Mouse (Mus musculus) urinary bladder, adult 18-20 months (tissue): ENCODE results near the gene Rtel1.

Experiments
- DNase-seq, 2 experiments: peaks; one replicate each; pipeline ENCODE4 v3.0.0; 2022; ENCODE audit warnings: low spot score in 2 of 2, mixed read lengths in 2 of 2

Rtel1 gene

DNA sequence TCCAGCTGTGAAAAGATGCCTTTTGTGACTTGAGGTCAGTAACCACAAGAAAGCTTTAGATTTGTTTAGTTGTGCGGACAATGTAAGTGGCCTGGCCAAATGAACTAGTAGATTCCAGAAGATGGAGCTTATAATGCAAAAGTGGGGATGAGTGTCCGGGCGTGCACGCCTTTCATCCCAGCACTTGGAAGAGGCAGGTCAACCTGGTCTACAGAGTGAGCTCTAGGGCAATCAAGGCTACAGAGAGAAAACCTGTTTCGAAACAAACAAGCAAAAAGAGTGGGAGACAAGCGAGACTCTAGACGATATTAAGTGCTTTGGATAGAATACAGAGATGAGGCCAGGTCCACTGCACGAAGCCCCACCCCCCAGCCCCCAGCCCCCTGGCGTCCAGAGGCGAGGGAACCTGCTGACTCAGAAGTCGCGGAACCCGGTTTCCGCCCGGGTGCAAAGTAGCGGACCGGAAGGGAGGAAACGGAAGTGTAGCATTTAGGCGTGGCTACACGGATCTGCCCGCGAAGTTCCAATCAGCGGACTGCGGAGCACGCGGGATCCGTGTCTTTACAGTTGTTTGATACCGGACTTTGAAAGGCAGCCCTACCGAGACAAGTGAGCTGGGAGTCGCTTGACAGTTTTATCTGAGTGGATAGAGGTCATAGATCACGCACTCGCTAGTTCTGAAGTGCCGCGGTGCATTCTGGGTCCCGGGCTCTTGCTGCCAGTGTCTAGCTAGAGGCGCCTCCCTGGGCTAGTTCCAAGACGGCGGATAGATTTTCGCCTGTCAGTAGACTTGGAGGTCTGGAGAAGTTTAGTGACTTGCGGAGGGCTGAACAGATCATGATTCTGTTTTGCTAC lies at the start of gene Rtel1:
Gene Rtel1 (plus strand): TSS at position 492 of the 855 bp plus-strand sequence.
- DNase-seq = peak; percentile 62 to 78

DNA sequence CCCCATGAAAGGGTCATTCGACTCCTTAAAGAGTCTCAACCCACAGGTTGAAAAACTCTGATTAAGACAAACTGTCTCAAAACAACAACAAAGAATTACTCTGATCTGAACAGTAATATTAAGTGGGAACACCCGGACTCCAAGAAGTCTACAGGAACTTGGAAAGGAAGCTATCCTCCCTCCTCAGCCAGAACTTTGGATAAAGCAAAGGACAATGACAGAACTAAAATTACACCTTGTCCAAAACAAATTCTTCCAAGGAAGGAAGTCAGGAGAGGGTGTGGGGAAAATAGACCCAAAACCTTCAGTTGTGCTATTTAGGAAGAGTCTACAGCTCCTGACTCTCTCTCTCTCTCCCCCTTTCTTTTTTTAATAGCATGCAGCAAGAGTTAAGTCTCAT lies 47.4 kb upstream of the Rtel1 start:
- no peak for DNase-seq

DNA sequence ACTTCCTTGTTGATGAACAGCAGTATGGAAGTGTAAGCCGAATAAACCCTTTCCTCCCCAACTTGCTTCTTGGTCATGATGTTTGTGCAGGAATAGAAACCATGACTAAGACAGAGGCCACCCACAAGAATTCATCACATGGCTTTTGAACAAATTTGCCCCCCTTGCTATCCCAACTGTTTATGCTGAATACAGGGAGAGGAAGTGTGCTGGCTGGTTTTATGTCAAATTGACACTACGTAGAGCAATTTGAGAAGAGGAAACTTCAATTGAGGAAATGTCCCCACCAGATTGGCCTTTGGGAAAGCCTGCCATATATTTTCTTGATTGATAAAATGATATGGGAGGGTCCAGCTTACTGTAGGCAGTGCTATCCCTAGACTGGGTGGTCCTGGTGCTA lies 45.7 kb upstream of the Rtel1 start:
- no peak for DNase-seq

DNA sequence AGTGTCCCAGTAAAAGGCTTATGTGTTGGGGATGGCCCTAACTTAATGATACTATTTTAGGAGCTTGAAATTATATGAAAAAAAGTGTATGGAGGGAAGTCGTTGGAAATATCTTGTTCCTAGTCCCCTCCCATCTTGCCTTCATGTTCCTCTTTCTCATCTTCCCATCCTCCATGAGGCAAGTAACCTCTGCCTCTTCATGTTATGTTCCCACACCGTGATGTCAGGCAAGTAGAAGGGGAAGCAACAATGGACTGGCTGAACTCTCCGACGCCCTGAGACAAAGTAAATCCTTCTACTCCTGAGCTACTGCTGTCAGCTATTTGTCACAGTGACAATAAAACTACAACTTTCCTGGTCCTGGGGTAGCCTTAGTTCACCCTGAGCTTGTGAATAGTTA lies 44.9 kb upstream of the Rtel1 start:
- no peak for DNase-seq

DNA sequence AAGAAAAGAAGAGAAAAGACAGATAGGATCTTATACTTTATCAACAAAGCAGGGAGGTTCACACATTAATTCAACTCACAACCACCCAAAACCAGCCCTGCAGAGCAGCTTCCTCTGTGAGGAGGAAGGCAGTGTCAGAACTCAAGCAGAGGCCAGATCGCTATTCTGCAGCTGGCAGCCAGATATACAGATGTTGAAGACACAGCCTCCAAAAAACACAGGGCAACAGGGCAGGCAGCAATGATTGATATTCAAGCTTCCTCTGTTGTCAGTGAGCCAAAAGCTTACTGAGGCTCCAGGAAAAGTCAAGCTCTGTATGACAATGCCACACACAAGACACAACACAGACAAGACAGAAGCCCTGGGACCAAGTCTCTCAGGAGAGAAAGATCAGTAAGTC lies 42.8 kb upstream of the Rtel1 start:
- no peak for DNase-seq

DNA sequence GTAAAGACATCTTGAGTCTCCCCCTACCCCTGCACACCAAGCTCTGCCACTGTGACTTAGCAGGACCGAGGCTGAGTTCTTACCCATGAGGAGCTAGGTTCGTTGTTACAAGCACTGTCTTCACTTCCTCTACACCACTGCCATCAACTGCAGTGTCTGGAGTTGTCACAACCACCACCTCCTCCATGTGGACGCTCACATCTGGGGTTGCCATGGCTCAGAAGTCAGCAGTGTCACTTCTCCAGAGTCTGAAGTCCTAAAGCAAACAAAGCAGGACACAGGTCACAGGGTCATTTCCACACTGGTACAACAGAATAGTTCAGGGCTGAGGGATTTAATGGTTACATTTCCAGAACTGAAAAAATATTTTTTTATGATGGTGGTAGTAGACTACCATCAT lies 41.7 kb upstream of the Rtel1 start:
- no peak for DNase-seq

DNA sequence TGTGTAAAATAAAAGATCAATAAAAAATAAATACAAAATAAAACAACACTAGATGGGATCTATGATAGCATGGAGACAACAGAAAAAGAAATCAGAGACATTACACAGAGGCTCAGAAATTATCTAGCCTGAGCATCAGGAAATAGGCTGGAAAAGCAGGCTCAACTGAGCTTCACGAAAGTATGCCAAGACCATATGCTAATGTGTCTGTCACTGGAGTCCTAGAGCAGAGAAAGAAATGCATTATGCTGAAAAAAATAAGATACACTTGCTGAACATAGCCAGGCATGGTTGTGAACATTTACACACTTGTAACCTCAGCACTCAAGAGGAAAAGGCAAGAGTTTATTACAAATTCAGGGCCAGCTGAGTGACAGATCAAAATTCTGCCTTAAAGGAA lies 39.6 kb upstream of the Rtel1 start:
- DNase-seq = no peak

DNA sequence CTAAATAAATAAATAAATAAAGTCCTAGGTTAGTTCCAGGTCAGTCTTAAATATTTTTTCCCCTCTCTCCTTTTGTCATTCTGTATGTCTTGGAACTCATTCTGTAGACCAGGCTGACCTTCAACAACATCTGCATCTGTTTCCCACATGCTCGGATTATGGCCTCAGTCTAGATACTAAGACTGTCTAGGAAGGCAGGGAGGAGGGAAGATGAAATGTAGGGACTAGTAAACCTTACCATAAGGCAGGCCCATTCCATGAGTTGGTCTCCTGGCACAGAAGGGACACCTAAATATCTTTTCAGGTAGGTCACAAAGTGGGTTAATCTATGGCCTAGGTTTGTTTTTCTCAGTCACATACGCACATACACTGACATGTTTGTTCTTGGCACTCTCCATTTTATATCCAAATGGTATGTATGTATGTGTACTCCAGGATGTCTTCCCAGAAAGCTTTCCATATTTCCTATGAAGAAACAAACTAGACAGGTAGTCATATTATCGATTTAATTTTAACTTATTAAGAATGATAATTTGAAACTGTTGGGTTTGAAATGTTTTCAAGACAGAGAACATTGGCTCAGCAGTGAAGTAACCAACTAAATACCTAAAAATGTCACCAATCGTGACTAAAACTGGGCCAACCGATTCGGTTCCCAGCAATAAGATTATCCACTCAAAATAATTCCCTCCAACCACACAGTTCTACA lies 32.8 kb upstream of the Rtel1 start:
- no peak for DNase-seq

DNA sequence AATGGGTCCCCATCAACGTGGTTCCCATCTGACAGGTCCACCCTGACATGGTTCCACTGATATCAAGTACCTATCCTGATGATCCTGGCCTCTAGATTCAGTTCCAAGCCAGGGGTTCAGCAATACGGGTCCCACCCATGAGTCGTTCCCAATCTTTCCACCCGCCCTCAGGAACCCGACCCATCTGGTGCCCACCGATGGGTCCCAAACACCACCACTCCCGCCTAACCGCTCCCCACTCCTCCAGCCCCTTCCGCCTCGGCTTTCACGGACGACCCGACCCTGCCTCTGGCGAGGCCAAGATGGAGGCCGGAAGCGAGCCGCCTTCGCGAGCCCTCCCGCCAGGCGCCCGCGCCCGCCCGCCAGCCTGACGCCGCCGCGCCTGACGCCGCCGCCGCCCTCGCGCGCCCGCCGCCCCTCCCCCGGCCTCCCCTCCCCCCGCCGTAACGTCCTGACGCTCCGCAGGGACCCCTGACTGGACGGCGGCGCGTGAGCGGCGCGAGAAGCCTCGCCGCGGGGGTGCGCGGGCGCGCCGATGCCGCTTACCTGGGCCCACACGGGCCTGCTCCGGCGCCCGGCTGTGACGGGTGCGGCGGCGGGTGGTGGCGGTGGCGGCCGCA lies 32.1 kb upstream of the Rtel1 start:
- peak; percentile 78 to 79 for DNase-seq

DNA sequence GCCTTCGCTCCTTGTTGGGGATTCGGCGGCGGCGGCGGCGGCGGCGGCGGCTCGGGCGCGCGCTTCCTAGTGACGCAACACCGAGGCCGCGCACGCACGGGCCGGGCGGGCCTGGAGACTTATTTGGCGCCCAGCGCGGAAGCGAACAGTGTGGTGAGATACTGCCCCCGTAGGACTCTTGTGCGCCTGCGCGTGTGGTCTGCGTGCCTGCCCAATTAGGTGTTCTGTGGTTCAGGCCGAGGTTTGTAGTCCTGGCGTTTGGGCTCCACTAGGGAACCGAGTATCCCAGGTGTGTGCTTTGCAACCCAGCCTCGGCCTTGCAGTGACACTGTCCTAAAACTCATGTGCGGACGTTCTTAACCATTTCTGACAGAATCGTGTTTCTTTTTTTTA lies 31.6 kb upstream of the Rtel1 start, which contains the start of gene Gmeb2:
Gene Gmeb2 (minus strand): TSS at position 78 of the 393 bp plus-strand sequence.
- DNase-seq = peak in 1 of 2 experiments; percentile 91

DNA sequence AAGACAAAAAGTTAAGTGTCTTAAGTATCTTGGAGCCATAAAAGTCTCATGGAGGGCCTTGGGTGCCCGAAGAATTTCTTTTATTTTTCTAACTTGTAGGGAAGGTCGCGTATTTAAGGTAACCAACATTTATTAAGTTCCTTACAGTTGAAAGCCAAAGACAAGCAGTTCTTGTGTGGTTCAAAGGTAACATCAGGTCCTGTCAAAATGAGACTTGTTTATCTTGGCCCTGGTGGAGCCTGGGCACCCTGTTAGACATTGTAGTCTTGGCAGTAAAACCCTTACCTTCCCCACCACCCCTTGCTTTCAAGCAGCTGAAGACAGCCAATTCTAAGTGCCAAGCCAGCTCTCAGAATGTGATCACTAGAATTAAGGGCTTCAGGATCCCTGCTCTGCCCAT lies 30.8 kb upstream of the Rtel1 start:
- no peak for DNase-seq

DNA sequence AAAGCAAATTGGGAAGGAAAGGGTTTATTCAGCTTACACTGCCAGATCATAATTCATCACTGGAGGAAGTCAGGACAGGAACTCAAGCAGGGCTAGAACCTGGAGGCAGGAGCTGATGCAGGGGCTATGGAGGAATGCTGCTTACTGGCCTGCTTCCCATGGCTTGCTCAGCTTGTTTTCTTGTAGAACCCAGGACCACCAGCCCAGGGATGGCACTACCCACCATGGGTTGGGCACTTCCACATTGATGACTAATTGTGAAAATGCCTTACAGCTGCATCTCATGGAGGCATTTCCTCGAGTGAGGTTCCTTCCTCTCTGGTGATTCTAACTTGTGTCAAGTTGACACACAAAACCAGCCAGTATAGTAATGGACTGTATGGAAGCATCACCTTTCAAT lies 28.6 kb upstream of the Rtel1 start:
- no peak for DNase-seq

DNA sequence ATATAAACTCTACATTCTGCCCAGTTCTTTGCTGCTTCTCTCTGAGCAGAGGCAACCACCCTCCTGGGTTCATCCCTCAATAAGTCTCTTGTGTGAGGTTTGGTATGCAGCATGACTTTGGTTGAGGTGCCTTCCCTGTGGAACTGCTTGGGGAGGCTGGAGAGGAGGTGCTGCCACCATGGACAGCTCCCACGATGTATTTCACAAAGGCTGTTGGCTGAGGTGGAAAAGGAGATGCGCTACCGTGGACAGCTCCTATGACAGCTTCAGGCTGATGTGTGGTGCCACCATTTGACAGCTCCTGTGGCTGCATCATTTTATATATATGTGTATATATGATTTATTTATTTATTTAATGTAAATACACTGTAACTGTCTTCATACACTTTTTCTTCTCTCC lies 17.5 kb upstream of the Rtel1 start:
- DNase-seq = no peak

DNA sequence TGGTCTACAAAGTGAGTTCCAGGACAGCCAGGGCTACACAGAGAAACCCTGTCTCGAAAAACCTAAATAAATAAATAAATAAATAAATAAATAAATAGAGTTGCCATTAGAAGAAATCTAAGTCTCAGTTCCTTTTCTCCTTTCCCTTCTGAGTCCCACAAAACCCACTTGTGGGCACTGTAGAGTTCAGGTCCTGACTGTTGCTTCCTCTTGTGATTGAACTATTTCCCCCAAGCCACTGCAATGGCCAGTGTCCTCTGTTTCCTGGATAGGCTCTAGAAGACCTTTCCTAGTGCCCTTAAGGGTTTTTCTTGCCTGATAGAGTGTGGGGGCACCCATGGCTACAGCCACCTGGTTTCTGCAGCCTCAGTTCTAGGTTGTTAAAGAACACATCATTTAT lies 14.6 kb upstream of the Rtel1 start:
- DNase-seq = no peak

DNA sequence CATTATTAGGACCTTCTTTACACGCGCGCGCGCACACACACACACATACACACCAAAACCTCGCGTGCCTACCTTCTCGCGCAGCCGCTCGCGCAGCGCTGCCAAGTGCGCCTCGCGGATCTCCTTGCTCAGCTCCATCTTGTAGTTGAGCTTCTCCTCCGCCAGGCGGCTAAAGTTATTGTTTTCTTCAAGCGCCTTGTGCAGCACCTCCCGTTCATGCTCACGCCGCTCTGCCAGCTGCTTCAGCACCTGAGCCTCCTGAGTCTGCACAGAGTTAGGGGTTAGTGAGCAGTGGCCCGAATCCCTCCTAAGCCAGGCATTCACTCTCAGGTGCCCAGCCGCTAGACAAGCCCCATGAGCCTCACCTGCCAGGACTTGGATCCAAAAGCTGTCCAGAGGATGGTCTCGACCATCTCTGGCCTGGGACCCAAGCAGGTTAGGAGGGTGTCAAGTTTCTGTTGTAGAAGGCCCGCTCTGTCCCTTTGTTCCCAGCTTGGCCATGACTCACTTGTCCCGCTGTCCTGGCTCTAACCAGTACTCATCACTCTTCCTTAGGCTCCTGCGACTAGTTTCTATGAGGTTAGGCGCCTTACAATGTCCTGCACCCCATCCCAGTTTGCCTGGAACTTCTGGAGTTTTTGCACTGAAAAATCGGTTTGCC lies 12.3 kb upstream of the Rtel1 start:
- DNase-seq = peak in 1 of 2 experiments; percentile 20

DNA sequence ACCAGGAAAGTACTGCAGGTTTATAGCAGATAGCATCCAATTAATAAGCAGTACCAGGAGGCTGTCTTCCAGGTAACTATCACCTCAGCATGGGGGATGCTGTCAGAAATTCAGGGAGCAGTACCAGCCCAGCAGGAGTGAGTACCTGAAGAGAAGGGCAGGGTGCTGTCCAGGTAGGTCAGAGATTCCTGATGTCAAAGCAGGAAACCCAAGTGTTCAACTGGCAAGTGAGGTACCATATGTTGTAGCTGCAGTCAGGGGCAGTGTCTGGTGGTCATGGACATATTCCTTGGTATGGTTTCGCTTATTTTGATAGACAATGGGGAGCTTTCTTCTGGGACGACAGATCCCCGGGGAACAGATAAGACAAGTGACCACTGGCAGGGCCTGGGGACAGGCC lies 7.1 kb upstream of the Rtel1 start:
- DNase-seq = no peak

DNA sequence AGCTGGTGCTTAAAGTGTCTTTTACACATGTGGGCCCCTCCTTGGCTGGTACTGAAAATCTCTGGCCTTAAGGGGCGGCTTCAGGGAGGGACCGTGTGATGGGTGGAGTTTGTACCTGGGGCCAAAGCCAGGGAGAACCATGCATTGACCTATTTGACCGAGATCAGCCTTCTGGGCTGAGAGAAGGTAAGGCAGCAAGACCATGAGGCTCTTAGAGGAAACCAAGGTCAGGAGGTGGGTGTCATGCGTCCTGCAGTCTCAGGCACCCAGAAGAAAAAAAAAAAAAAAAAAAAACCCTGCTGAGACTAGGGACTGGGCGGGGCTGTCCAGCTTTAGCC lies 6.6 kb upstream of the Rtel1 start:
- no peak for DNase-seq

DNA sequence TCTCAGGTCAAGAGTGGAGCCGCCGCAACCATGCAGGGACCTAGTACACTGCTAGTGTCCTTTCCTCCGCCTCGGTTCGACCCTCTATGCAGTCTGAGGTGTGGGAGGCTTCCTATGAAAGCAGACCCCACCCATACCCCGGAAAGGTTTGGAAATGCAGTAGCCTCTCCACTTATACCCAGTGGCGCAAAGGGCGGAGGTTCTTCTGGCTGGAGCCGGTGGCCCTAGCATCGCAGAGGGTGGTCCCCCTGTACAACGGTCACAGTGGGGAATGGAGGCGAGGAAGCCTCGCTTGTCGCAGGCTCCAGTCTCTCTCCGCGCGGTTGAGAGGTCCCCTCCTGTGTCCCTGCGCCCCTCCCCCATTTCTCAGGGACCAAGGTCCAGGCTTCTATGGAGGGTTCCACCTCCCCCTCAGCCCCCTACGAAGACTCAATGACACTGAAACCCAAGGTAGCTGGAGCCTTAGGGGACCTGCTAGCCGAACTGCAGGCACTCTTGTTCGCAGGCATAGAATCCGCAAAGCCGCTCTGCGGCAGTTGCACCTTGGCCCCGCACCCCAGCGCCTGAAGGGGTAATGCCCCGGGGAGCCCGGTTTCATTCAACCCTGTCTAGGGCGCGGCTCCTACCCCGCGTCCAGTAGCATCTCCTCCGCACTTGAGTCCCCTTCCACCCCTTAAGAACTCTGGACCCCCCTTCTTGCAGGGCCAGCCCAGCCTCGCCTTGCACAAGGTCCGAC lies 6.0 kb upstream of the Rtel1 start:
- DNase-seq = no peak

DNA sequence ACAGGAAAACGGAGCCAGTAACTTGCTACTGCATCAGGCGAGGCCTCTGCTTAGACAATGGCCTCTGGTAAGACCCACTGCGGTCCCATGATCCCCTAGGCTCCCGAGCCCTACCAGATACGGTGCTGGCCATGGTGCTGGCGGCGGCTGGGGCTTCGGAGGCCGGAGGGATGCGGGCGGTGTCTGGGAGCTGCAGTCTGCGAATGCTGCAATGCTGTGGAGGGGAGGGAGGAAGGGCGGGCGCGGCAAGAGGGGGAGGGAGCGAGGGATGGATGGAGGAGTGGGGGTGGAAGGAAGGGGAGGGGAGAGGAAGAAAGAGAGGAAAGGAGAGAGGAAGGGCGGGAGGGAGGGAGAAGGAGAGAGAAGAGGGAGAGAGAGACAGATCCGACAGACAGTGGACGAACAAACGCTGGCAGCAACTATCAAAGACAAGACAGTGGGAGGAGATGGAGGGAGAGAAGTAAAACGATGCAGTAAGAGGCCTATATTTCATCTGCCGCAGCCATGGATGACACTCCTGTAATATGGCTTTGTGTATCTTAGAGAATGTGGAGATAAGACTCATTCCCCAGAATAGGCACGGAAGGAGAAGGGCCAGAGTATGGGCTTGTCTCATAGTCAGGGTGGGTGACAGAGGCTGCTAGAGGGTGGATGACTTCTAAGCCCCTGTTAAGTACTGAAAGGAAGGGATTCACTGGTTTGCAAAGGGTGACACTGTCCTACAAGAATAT lies 5.3 kb upstream of the Rtel1 start, which contains the start of gene Stmn3:
Gene Stmn3 (minus strand): TSS at position 421 of the 731 bp plus-strand sequence.
- peak in 1 of 2 experiments; percentile 23 for DNase-seq

DNA sequence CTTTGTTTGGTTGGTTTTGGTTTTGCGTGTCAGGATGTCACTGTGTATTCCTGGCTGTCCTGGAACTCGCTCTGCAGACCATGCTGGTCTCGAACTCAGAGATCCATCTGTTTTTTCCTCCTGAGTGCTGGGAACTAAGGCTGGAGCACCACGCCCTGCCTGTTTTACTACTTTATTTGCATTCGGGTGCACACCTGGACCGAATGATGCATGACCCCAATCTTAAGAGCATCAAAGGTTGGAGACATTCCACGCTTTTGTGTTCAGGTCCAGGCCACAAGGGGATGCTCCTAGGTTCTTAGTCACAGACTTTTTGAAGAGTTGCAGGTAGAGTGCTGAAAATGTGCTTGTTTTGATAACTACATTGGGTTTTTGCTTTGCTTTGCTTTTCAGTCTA lies 562 bp downstream of the Rtel1 start:
- no peak for DNase-seq

DNA sequence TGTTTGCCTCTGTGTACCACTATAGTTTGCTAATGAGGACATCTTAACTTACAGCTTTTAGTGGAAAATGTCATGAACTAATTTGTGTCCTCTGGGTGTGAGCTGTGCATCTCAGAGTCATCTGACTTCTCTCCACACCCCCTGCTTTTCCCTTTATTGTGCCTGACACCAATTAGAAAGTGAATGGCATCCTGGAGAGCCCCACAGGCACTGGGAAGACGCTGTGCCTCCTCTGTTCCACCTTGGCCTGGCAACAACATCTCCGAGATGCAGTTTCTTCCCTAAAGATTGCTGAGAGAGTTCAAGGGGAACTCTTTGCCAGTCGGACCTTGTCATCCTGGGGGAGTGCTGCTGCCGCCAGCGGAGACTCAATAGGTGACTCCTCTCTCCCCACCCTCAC lies 2.6 kb downstream of the Rtel1 start:
- no peak for DNase-seq
